Mouse (Mus musculus) thymus, postnatal 4 days (tissue): Measurements from ENCODE around the gene Fibcd1.

Source experiments
- DNase-seq: peaks from one replicate; pipeline ENCODE4 v3.0.0; 2021

Fibcd1 gene

DNA sequence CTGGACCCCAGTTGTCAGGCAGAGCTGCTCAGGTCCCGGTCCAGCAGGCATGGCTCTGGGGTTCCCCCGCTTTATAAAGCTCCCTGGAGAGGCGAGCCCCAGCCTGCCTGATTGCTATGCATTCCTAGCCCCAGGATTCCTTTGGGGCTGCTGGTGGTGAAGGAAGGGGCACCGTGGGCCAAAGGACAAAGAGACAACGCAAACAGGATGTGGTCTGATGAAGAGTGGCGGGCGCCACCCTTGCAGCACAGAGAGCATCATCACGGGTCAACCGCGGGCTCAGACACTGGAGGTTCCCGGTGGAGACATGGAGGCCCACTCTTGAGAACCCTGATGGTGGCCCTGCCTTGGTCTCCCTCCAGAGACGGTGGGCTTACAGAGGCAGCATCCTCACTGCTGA is 35.4 kb downstream of the Fibcd1 start, which contains the start of gene Qrfp:
Qrfp (minus strand) TSS at position 137 of the 400 bp plus-strand sequence.
- DNase-seq: no peak

DNA sequence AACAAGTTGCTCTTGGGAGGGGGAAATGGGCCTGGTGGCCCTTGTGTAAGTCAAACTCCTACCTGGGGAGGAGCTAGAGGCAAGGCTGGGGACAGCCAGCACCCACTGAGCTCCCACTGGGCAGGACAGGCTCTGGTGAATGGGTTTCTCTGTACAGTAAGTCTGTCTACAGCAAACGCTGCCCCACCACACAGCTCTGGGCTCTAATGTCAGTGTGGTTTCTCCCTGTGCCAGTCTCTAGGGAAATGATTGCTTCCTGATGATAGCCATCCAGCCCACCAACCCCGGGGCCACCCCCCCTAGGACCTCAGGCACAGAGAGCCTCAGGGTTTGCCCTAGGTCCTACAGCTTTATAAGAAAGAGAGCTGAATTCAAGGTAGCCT is 36.5 kb downstream of the Fibcd1 start:
- no peak for DNase-seq

DNA sequence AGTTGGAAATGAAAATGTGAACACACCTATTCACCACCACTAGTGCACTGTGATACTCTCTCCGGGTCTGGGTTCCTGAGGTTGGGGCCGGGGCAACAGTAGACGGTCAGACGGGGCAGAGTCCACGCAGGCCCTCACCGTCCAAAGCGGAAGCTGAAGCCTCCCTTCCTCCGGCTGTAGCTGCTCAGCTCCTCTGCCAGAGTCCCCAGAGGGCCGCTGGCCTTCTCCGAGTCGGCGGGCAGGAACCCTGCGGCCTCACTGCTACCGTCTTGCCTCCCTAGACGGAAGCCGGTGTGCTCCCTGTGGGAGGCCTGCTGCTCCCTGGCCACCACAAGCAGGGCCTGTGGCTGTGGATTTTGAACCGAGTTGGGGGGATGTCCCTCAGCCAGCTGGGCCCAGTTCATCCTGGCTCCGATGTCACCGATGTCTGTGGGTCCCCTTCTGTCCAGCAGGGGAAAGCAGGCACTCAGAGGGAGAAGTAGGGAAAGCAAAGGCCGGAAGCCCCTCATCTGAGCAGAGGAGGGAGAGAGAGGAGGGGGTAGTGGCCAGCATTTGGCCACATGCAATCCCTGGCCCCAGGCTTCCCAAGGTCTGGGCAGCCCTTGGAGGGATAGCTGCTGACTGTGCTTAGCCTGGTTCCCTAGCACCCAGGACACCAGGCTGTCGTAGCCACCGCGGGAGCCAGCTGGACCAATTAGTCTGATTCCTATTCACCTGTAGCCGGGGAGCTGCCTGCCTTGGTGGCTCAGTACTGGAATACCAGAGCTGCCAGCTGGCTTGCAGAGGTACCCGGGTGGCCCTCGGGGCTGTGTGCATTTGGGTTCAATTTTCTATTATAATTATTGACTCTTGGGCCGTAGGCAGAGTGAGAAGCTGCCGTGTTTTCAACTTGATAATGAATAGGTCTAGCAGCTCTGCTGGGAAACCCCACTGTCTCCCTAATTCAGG is 37.1 kb downstream of the Fibcd1 start:
- DNase-seq: no peak

DNA sequence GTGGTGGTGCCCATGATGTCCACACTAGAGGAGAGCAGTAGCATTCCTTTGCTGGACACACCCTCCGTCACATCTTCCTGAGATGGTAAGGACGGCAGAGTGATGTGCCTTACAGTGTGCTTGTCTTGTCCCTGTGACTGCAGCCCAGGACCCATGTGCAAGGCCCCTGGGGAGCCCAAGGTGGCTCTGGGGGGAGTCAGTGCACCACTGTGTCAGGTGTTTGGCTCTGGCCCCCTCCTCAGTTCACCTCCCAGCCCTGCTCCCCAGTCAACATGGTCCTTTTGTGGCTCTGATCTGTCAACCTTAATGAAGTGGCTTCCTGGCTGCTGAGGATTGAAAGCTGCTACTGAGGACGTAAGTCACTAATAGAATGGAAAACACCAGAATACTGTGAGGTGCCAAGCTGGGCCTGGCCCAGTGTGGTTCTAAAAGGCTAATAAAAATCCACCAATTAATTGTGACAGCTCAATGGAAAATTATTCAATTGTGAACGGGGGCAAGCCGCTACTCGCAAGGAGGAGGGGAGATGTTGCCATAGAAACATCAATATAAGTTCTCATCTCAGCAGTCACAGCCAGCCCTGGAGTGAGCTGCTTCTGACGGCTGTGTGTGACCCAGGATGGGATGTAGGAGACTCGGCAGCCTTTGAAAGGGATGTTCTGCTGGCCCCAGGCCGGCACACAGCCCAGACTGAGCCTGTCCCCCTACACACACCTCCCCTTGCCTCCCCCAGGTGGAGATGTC is 39.0 kb downstream of the Fibcd1 start:
- DNase-seq: no peak

DNA sequence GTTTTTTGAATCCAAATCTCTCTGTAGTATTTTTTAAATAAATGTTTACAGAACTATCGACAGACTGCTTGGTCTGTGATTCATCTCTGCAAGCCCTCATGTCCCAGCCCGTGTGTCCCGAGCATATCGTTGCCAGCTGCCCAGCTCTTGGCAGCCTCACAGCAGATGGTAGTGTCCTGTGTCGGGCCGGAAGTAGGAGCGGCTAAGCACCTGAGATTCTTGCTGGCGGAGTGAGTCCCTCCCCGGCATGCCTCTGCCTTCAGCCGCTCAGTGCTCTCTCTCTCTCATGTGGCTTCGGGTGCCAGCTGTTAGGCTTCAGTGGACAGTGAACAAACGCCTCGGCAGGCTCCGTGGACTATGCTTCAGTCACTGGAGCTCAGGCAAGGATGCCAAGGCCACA is 42.3 kb downstream of the Fibcd1 start:
- no peak for DNase-seq

DNA sequence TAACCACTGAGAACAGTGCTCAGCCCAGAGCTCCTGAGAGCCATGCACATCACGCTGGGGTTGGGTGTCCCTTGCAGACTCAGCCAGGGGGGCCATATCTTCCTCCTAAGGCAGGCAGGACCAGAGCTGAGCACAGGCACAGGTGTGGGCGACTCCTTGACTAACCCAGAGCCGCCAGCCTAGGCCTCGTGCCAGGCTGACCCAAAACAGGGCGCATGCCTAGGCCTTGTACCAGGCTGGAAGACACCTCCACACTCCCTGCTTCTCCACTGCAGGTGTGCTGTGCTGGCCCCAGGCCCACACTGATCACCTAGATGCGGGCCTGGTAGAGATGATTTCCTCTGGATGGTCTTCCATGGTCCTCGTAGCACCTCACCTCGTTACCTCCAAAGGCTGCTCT is 43.0 kb downstream of the Fibcd1 start:
- DNase-seq: no peak

DNA sequence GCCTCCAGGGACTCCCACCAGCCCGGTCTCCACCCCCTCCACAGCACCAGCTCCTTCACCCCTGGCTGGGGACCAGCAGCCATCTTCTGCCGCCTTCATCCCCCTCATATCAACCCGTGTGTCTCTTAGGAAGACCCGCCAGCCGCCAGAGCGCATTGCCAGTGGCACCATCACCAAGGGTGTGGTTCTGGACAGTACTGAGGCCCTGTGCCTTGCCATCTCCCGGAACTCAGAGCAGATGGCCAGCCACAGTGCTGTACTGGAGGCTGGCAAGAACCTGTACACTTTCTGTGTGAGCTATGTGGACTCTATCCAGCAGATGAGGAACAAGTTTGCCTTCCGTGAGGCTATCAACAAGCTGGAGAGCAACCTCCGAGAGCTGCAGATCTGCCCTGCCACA is 44.4 kb downstream of the Fibcd1 start:
- no peak for DNase-seq

DNA sequence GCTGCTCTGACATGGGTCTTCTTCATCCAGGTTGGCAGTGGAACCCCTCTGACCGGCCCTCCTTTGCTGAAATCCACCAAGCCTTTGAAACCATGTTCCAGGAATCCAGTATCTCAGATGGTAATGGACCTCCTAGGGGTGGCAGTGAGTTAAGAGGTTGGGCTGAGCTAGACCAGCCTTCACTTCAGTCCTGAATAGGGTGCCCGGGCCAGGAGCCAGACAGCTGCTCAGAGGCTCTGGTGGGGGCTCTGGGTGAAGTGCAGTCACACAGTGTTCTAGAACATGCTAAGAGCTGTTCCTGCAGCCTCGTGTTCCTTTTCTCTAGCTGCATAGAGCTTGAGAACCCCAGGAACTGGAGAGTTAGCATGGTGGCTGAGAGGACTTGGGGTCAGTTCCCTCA is 48.9 kb downstream of the Fibcd1 start:
- no peak for DNase-seq

DNA sequence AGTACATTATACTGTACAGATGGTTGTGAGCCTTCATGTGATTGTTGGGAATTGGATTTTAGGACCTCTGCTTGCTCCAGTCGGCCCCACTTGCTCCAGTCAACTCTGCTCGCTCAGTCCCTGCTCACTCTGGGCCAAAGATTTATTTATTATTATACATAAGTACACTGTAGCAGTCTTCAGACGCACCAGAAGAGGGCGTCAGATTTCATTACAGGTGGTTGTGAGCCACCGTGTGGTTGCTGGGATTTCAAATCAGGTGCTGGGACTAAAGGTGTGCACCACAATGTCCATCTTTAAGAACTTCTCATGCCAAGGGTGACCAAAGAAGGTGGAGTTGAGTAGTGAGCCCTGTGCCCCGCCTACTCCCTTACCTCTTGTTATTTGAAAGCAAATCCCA is 53.2 kb downstream of the Fibcd1 start:
- DNase-seq: no peak

DNA sequence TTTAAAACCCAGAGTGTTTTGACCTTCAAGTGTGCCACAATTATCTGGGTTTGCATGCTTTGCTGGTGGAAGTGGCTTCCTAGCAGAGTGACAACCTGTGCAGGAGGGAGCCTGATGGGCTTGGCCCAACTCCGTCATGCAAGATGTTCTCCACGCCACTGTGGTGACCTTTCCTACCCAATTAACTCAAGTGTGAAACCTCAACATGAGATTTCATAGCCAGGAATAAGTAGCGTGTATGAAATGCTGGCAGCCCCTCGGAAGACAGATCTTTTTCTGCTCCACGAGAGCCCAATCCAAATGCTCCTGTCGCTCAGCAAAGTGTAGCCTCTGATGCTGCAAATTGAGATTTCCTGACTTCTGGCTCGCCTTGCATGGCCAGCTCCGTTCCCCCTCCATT is 54.5 kb downstream of the Fibcd1 start:
- no peak for DNase-seq

DNA sequence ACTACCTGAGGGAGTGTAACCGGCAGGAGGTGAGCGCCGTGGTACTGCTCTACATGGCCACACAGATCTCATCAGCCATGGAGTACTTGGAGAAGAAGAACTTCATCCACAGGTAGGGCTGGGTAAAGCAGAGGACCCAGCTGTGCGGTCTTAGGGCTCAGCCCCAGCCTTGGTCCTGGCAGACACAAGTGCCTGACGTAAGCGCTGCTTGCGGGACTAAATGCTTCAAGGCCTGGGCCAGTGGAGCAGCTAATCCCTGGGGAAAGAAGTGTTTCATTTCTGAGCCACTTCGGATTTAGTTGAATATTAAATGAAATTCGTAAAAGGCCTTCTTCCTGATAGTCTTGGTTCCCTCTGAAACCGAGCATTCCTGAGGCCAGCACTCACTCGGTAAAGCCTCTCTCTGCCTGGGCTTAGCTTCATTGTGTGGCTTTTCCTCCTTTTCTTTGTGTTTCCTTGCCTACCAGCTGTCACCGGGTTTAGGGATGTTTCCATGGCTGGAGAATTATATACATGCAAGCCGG is 55.0 kb downstream of the Fibcd1 start:
- no peak for DNase-seq

DNA sequence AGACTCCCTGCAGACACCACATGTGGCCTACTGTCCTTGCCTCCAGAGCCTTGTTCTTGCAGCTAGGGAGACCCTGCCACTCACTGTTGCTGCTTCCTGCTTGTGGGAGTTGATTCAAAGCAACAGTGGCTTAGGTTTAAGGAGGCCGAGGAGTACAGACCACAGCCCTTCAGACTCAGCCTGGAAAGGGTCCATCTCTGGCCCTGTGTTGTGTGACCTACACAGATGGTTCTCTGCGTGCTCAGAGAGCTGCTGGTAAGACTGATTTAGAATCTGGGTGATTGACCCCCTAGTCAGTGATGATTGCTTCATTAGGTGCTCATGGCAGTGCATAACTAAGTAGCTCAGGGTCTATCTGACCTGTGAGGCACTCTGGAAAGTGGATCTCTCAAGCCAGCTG is 56.6 kb downstream of the Fibcd1 start:
- DNase-seq: no peak

DNA sequence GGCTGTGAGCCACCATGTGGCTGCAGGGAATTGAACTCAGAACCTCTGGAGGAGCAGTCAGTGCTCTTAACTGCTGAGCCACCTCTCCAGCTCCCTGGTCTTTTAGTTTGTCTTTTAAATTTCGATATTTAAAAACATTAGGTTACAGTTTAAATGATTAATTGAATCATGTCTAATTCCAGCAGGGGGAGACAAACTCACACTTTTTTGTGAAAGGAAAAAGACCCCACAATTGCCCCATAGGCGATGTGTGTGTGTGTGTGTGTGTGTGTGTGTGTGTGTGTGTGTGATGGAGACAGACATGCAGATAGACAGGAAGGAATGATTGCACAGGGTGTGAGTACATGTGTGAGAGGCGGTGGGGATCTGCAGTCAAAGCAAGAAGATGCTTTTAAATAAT is 57.6 kb downstream of the Fibcd1 start:
- DNase-seq: no peak

DNA sequence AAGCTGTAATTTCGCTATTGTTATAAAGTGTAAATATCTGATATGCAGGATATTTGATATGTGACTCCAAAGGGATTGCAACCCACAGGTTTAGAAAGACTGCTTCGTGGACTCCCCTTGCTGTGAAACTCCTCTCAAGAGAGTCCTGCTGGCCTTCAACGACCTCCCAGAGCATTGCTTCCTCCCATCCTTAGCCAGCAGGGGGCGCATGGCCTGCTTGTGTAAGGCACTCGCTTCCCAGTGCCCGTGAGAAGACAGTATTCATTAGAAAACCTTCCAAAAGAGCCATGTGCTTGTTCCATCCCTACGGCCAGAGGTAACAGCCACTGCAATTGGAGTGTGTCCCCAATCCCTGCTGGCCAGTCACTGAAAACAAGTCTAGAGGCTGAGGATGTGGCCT is 58.8 kb downstream of the Fibcd1 start:
- peak; percentile 93 for DNase-seq

DNA sequence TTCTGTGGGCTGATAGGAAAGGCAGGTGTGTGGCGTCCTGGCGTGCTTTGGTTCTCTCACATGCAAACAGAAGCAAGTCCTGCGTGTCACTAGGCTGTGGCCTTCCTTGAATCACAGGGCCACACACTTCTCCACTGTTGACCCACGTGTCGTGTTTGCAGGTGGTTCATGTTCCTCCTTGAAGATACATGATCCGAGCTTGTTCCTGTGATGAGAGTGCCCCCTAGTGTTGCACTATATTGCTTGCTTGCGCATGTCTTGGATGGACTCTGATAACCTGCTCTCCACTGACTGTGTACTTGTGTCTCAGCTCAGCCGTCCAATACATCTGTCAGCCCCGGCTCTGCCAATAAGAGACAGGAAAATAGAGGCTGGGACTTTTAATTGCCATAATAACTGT is 60.7 kb downstream of the Fibcd1 start:
- DNase-seq: peak; percentile 80

DNA sequence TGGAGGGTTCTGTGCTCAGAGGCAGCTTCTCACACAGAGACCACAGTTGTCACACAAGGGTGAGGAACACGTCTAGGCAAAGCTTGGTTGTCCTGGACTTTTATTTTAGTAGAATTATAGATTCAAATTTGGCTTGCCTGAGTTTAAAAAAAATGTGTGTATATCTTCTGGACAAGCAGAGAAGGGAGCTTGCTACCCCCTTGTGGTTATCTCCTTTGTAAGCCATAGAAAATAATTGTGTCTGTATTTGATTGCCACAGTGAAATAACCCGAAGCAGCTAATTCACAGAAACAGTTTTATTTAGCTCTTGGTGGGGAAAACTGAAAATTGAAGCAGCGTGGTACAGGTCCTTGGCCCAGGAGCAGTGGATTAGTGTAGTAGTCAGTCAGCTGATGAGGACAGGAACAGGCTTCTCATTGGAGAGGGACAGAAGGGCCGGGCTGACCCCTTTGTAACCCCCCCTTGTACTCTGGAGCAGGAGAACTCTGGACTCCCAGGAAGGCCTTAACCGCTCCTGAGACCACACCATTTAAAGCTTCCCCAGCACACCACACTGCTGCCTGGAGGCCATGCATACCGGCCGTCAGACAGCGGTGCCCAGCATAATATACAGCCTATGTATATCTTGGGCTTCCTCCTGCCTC is 62.7 kb downstream of the Fibcd1 start:
- no peak for DNase-seq

DNA sequence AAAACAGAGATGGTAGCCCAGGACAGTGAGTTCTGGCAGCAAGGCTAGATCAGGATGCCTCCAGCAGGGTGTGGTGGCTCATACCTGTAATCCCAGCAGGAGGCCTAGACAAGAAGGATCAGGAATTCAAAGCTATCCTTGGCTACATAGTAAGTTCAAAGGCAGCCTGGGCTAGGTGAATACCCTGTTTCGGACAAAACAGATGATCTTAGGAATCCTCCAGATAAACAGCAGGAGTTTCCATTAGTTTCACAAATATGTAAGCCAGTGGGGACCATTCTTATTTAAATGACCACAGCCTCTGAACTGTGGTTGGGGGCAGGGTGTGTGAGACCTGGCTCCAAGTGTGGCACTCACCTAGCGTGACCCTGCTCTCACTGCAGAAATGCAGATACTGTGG is 66.5 kb downstream of the Fibcd1 start:
- DNase-seq: no peak

DNA sequence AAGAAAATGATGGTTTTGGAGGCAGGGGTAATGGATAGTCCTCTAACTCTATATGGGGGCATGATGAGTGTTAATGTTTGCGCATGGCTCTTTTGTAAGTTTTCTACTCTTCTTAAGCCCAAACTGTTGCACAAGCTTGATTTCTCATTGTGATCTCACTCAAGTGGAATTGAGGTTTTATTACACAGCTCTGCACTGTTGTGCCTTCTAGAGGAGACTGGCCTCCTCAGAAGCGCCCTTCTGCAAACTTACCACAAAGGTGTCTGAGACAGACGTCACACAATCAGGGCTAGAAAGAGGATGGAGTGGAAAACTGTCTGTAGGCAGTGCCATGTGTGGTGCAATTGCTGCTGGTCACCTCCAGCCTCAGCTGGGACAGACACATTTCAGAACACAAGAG is 69.3 kb downstream of the Fibcd1 start:
- no peak for DNase-seq

DNA sequence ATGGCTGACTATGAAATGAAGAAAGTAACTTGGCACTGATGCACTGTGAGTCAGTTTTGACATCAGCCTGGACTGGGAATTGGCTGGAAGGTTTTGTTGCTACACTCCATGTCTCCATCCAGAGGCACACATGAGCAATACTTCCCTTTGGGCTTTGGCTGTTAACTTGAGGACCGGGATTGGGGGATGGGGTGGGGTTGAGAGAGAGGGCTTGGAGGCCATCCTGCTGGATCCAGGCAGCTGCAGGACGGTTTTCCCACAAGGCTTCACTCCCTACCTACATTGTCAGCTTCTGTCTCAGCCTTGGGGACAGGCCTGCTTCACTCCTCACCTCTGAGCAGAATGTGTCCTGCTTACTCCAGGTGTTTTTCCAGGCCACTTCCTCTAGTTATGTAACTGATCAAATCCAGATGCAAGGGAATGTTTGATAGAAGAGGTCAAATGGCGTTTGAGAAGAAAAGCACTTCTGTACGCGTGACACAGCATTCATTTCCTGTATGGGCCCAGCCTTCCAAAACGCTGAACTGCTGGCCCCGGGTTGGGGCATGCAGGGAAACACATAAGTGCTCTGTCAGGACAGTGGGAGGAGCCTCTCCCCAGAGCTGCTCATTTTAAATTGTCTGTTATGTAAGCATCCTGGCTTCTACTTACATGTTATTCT is 74.9 kb downstream of the Fibcd1 start:
- peak; percentile 67 for DNase-seq

DNA sequence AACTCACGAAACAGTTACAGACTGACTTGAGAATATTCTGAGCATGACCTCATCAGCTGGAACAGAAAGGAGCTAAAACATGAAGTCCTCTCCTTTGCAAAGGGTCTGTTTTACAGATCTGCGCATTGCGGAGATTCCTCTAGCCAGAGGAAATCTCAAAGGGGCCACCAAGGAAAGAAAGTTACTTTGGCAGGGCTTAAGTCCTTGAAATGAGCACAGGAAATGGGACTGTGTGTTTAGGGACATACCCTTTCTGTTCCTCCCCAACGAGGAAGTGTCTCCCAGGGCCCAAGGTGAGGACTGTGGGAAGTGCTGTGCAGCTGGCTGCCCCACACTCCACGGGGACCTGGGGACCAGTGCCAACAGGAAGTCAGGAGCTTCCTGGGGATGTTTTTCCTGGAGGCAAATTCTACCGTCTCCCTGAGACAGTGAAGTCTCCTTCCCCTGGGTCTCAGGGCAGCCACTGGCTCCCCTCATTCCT is 76.1 kb downstream of the Fibcd1 start:
- DNase-seq: no peak

DNA sequence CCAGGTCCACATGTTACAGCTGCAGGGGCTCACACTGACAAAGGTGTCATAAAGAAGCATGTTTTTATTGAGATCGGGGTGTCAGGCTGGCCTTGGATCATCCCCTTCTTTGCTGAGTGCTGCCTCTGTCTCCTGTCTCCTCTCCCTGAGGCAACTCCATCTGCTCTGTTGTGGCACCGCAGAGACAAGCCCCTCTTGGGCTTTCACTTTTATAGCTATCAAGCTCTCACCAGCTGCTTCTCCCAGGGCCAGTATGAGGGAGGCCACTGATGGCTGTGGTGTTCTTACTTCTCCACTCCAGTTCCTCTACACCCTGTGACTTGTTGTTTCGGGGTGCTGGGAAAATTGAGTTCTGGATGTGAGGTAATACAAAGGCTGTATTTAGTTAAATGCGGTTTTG is 76.7 kb downstream of the Fibcd1 start:
- no peak for DNase-seq

DNA sequence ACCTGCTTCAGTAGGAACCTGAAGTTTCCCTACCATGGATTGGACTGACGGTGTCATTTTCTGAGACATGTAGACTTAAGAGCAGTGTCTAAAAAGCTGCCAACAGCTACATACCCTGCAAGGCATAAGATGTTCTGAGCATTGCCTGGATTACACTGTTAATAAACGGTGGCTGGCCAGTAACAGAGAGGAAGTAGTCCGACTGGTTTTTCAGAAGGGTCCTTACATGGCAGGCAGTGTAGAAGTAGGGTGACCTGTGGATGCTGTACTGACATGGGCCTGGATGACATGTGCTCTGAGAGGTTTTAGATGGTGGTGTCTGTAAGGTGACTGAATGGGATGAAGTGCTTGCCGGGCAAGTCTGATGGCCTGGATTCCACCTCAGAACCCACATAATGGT is 78.0 kb downstream of the Fibcd1 start:
- no peak for DNase-seq

DNA sequence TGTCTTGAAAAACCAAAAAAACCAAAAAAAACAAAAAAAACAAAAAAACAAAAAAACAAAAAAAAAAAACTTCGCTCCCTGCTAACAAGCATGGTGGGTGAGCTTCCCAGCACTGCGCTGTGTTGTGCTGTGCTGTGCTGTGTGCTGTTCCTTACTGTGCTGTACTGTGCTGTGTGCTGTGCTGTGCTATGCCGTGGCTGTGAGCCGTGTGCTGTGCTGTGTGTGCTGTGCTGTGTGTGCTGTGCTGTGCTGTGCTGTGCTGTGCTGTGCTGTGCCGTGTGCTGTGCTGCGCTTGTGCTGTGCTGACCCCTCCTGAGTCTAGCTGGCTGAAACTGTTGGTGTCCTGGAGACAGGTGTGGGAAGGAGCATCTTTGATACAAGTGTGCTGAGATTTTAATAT is 78.7 kb downstream of the Fibcd1 start:
- no peak for DNase-seq
